Mouse (Mus musculus) testis, adult 2 months (tissue): ENCODE measurements around the gene 1700012B09Rik. TPM values are rescaled to one million over a fixed set of nuclear protein-coding genes. Genes with fewer than 3 reads are reported as not detected.
A peak's percentile ranks its signal among the peaks of the same experiment; 100 is the strongest.

ENCODE experiments used
- H3K27ac ChIP-seq: fragments of 200-500 bp; 2 replicates; pipeline ENCODE4 v1.5.1; 2012; ENCODE audit warnings: low read depth, low read length; ENCODE audit not compliant: control insufficient read depth, insufficient read depth
- H3K27me3 ChIP-seq: fragments of 200-500 bp; 2 replicates; pipeline ENCODE4 v1.6.1; 2012; ENCODE audit warnings: mild to moderate bottlenecking, low read length, moderate library complexity; ENCODE audit not compliant: control insufficient read depth, insufficient read depth
- H3K36me3 ChIP-seq: fragments of 200-500 bp; 2 replicates; pipeline ENCODE4 v1.6.1; 2012; ENCODE audit warnings: mild to moderate bottlenecking, low read length; ENCODE audit not compliant: control insufficient read depth, insufficient read depth
- H3K4me1 ChIP-seq: fragments of 200-500 bp; 2 replicates; pipeline ENCODE4 v1.6.1; 2012; ENCODE audit warnings: low read length; ENCODE audit not compliant: control insufficient read depth, insufficient read depth
- H3K4me3 ChIP-seq: fragments of 200-500 bp; 2 replicates; pipeline ENCODE4 v1.5.1; 2012; ENCODE audit warnings: low read depth, mild to moderate bottlenecking, low read length, moderate library complexity, mixed read lengths; ENCODE audit not compliant: control insufficient read depth
- CTCF ChIP-seq: fragments of 200-500 bp; IDR thresholded peaks from 2 replicates; pipeline ENCODE4 v1.5.1; 2012; ENCODE audit warnings: low read depth, mild to moderate bottlenecking, inconsistent platforms, low read length, moderate library complexity; ENCODE audit not compliant: control insufficient read depth, insufficient read depth, insufficient replicate concordance
- POLR2A ChIP-seq: fragments of 200-500 bp; IDR thresholded peaks from 2 replicates; pipeline ENCODE4 v1.6.1; 2012; ENCODE audit warnings: low read depth, mild to moderate bottlenecking, inconsistent platforms, low read length, moderate library complexity; ENCODE audit not compliant: control insufficient read depth
- polyA plus RNA-seq: library from polyadenylated mRNA; depleted of rRNA; stranded (reverse); fragments of >200 nt; gene quantifications from 2 replicates; pipeline ENCODE4 v1.2.3, GENCODE M21; 2012

Gene 1700012B09Rik
- polyA plus RNA-seq, 1 experiment, result 94.9 TPM

DNA sequence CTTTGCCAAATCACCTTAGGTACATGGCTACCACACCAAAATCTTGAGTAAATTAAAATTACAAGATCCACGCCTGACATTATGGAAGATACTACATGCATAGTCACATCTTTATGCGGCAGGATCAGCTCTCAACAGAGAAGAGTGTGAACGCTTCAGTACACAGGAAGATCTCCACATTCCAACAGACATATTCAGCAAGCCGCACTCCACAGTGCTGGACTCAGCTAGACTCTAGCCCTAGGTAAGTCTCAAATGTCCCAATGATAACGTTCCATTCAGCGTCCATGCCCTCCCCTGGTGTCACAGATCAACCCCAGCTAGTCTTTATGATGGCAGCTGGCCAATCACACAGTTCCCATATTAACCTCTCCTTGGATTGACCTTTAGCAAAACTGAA is 44.8 kb downstream of the 1700012B09Rik start:
- TF ChIP-seq POLR2A (no peak), CTCF (no peak)
- H3K36me3 ChIP-seq, result no peaks in the 10 kb centered on the region
- H3K27me3 ChIP-seq, result no peaks in the 10 kb centered on the region
- no peak overlapping the region for H3K4me3 ChIP-seq
- no peaks in the 10 kb centered on the region for H3K4me1 ChIP-seq
- H3K27ac ChIP-seq, result no peak overlapping the region

DNA sequence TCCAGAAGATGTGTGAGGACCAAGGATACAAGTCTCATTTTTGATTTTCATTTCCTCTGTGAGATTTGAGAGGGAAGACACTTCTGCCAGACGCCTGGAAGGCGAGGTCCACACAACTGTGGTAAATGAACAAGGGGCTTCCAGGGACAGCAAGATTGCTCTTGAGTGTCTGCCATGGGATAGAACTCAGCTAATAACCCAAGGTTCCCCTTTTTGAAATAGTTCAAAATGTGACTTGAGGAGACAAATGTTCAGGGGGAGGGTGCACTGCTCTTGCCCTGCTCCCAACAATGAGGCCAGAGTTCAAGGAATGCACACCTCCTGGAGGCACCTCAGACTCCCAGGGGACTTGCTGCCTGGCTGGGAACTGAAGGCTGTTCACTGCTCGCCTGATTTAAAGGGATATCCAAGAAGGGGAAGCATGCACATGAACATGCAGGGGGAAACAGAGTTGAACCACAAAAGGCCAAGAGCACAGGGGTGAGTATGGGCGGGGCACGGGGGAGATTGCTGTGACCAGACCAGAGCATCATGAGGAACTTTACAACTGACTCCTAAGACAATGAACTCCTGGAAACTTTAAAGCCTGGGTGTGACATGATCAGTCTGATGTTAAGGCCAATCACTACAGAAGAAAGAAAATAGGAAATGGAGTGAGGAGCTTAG is 45.9 kb downstream of the 1700012B09Rik start:
- H3K4me1 ChIP-seq, result no peaks in the 10 kb centered on the region
- no peaks in the 10 kb centered on the region for H3K36me3 ChIP-seq
- H3K4me3 ChIP-seq, result no peak overlapping the region
- TF ChIP-seq POLR2A (no peak), CTCF (no peak)
- no peaks in the 10 kb centered on the region for H3K27me3 ChIP-seq
- H3K27ac ChIP-seq, result no peak overlapping the region

DNA sequence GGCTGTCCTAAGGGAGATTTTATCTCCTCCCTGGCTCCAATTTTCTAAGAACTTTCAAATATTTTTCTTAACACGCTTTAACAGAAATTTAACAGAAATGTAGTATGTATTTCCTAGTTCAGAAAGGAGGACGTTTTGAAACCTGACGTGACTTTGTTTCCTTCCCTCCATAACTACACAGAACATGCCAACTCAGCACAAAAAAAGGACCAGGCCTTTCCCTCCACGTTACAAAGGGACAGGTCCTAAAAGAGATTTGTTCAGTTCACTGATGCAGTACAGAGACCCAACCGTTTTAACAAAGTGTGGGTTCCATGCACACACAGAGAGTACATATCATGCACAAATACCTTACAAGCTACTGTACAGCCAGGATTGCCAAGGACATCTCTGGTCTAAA is 49.2 kb downstream of the 1700012B09Rik start:
- H3K27ac ChIP-seq, result no peak overlapping the region
- H3K4me1 ChIP-seq, result peaks cover 2% of the 10 kb centered on the region; the same call in 1 of the 2 replicates
- H3K36me3 ChIP-seq, result no peaks in the 10 kb centered on the region
- no peaks in the 10 kb centered on the region for H3K27me3 ChIP-seq
- no peak for TF ChIP-seq CTCF
- TF ChIP-seq POLR2A, result no peak
- H3K4me3 ChIP-seq, result no peak overlapping the region

GRCm38 (mm10) chr9:14720384-14720783 is 50.4 kb downstream of the 1700012B09Rik start:
- Histone ChIP-seq H3K4me3 (no peak overlapping the region), H3K4me1 (peaks cover 2% of the 10 kb centered on the region; the same call in 1 of the 2 replicates), H3K27ac (no peak overlapping the region), H3K36me3 (no peaks in the 10 kb centered on the region), H3K27me3 (no peaks in the 10 kb centered on the region)
- TF ChIP-seq POLR2A (no peak), CTCF (no peak)

DNA sequence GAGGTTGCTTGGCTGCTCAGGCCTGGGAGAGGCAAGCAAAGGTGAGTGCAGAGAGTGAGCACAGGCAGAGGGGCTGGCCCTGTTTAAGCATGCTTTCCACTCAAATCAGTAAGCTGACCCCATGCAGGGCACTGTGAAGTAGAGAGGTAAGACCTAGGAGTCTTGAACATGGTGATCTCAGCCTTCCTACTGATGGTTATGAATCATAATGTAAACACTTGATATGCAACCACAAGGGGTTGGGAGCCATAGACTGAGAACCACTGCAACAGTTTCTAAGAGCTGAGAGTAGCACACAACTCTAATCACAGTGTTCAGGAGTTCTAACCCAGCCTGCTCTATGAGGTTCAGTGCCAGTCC is 52.5 kb downstream of the 1700012B09Rik start:
- Histone ChIP-seq H3K27ac (no peak overlapping the region), H3K4me3 (peak overlapping the region; percentile 41), H3K4me1 (peaks cover 2% of the 10 kb centered on the region; the same call in 1 of the 2 replicates), H3K36me3 (no peaks in the 10 kb centered on the region), H3K27me3 (no peaks in the 10 kb centered on the region)
- TF ChIP-seq POLR2A (no peak), CTCF (no peak)

DNA sequence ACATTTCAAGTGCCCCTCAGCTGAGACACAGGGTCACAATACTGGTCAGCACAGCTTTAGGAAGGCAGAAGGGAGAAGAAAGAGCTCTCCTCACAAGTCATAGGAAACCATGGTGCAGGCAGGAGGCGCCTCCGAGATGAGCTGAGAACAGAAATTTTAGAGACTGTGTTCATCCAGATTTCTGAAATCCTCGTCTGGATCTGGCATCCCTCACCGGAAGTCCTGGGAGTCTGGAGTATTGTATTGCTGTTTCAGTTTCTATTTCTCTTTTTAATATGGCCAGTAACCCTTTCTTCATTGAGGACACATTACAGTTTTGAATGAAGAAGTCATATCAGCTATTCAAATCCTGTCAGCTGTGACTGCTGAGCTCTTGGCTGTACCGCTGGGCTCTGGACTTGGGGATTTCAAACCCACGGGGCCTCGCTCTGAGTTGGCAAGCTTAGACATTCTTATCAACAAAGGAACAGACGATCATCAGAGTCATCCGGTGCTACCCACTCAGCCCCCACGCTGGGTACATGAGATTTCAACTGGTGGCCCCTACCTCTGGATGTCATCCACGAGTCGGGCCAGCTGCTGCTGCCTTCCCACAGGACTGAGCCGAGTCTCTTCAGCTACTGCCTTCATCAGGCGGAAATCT is 53.0 kb downstream of the 1700012B09Rik start:
- Histone ChIP-seq H3K27me3 (no peaks in the 10 kb centered on the region), H3K36me3 (no peaks in the 10 kb centered on the region), H3K4me1 (peaks cover 2% of the 10 kb centered on the region; the same call in 1 of the 2 replicates), H3K4me3 (peak overlapping the region; percentile 41), H3K27ac (no peak overlapping the region)
- no peak for TF ChIP-seq POLR2A
- no peak for TF ChIP-seq CTCF

DNA sequence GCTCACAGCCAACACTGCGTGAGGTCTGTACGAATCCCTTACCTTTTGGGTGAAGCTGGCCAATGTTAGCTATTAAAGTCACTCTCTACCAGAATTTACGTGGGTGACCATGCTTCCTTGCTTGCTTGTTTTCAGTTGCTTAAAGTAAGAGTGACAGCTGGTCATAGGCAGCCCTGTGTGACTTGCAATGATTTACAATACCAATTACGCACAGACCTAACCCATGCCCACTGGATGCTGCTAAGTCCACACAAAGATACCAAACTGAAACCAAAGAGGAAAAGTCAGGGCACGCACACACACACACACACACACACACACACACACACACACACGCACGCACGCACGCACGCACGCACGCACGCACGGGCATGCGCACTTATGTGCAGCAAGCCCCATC is 55.6 kb downstream of the 1700012B09Rik start:
- H3K27ac ChIP-seq, result no peak overlapping the region
- no peaks in the 10 kb centered on the region for H3K36me3 ChIP-seq
- peaks cover 2% of the 10 kb centered on the region; the same call in 1 of the 2 replicates for H3K4me1 ChIP-seq
- no peaks in the 10 kb centered on the region for H3K27me3 ChIP-seq
- TF ChIP-seq POLR2A (no peak), CTCF (no peak)
- H3K4me3 ChIP-seq, result no peak overlapping the region
